Mouse (Mus musculus) MEL (cell line): ENCODE measurements around the gene Pxk. TPM values are rescaled to one million over a fixed set of nuclear protein-coding genes. Genes with fewer than 3 reads are reported as not detected.

Experiments used
- DNase-seq: peaks from one replicate; pipeline ENCODE4 v3.0.0; 2011; ENCODE audit warnings: low read depth, low spot score
- H3K27ac ChIP-seq: 2 replicates; pipeline ENCODE4 v1.5.1; 2012; ENCODE audit warnings: low read depth, mild to moderate bottlenecking, control low read depth, low read length, moderate library complexity; ENCODE audit not compliant: control insufficient read depth
- H3K27me3 ChIP-seq, 2 experiments: fragments of 150-350 bp in 1 of 2; sonication (generic) in 1 of 2; 2 replicates each; pipeline ENCODE4 v1.6.1; 2012; ENCODE audit warnings: low read length in 2 of 2, mild to moderate bottlenecking in 2 of 2, improper control_type of control experiment in 1 of 2, moderate library complexity in 1 of 2; ENCODE audit not compliant: insufficient read depth in 2 of 2, control insufficient read depth in 1 of 2
- H3K36me3 ChIP-seq, 2 experiments: 2 replicates each; pipeline ENCODE4 v1.6.1; 2012 to 2014; ENCODE audit warnings: low read length in 2 of 2, improper control_type of control experiment in 1 of 2, inconsistent platforms in 1 of 2, mild to moderate bottlenecking in 1 of 2; ENCODE audit not compliant: insufficient read depth in 2 of 2, control insufficient read depth in 1 of 2
- H3K4me1 ChIP-seq, 2 experiments: fragments of 150-350 bp in 1 of 2; sonication (generic) in 1 of 2; 2 replicates each; pipeline ENCODE4 v1.6.1; 2012; ENCODE audit warnings: low read length in 2 of 2, improper control_type of control experiment in 1 of 2, mild to moderate bottlenecking in 1 of 2; ENCODE audit not compliant: insufficient read depth in 2 of 2, control insufficient read depth in 1 of 2
- H3K4me3 ChIP-seq, 2 experiments: fragments of 150-350 bp in 1 of 2; sonication (generic) in 1 of 2; 2 replicates each; pipeline ENCODE4 v1.5.1; 2012; ENCODE audit warnings: low read depth in 2 of 2, low read length in 2 of 2, mild to moderate bottlenecking in 2 of 2, moderate library complexity in 2 of 2, control low read depth in 1 of 2, improper control_type of control experiment in 1 of 2; ENCODE audit not compliant: control insufficient read depth in 1 of 2, insufficient read depth in 1 of 2
- H3K79me2 ChIP-seq: 2 replicates; pipeline ENCODE4 v1.6.1; 2012; ENCODE audit warnings: mild to moderate bottlenecking, low read length, moderate library complexity; ENCODE audit not compliant: control insufficient read depth, poor library complexity, insufficient read depth
- H3K9ac ChIP-seq: 2 replicates; pipeline ENCODE4 v1.6.1; 2012; ENCODE audit warnings: low read depth, mild to moderate bottlenecking, control low read depth, low read length, moderate library complexity; ENCODE audit not compliant: control insufficient read depth, poor library complexity, severe bottlenecking
- H3K9me3 ChIP-seq: fragments of 150-350 bp; sonication (generic); replicated peaks from 2 replicates; pipeline ENCODE4 v1.6.1; 2012; ENCODE audit warnings: mild to moderate bottlenecking, low read length, improper control_type of control experiment, moderate library complexity; ENCODE audit not compliant: insufficient read depth
- BHLHE40 ChIP-seq: IDR thresholded peaks from 2 replicates; pipeline ENCODE4 v1.6.1; 2012; ENCODE audit warnings: low read depth, mild to moderate bottlenecking, inconsistent platforms, low read length, improper control_type of control experiment, borderline replicate concordance
- CHD1 ChIP-seq: IDR thresholded peaks from 2 replicates; pipeline ENCODE4 v1.6.1; 2012; ENCODE audit warnings: low read depth, mild to moderate bottlenecking, inconsistent platforms, low read length, improper control_type of control experiment
- CHD2 ChIP-seq: IDR thresholded peaks from 2 replicates; pipeline ENCODE4 v1.6.1; 2011; ENCODE audit warnings: low read length, improper control_type of control experiment
- ELF1 ChIP-seq: IDR thresholded peaks from 2 replicates; pipeline ENCODE4 v1.6.1; 2014; ENCODE audit warnings: low read depth, mild to moderate bottlenecking, inconsistent platforms, low read length, improper control_type of control experiment, moderate library complexity
- ETS1 ChIP-seq: IDR thresholded peaks from 2 replicates; pipeline ENCODE4 v1.6.1; 2012; ENCODE audit warnings: low read depth, mild to moderate bottlenecking, inconsistent platforms, low read length, improper control_type of control experiment, moderate library complexity
- GATA1 ChIP-seq: IDR thresholded peaks from 2 replicates; pipeline ENCODE4 v1.6.1; 2011; ENCODE audit warnings: low read depth, low read length, improper control_type of control experiment
- HCFC1 ChIP-seq: IDR thresholded peaks from 2 replicates; pipeline ENCODE4 v1.6.1; 2012; ENCODE audit warnings: low read depth, mild to moderate bottlenecking, inconsistent platforms, low read length, improper control_type of control experiment, moderate library complexity
- MAFK ChIP-seq: IDR thresholded peaks from 2 replicates; pipeline ENCODE4 v1.6.1; 2011; ENCODE audit warnings: low read depth, mild to moderate bottlenecking, low read length, improper control_type of control experiment, borderline replicate concordance
- MAZ ChIP-seq: IDR thresholded peaks from 2 replicates; pipeline ENCODE4 v1.6.1; 2012; ENCODE audit warnings: low read depth, mild to moderate bottlenecking, inconsistent platforms, low read length, improper control_type of control experiment
- MEF2A ChIP-seq: IDR thresholded peaks from 2 replicates; pipeline ENCODE4 v1.6.1; 2014; ENCODE audit warnings: low read depth, mild to moderate bottlenecking, inconsistent platforms, low read length, improper control_type of control experiment; ENCODE audit not compliant: poor library complexity, insufficient replicate concordance, severe bottlenecking; ENCODE audit errors: extremely low read depth
- MXI1 ChIP-seq: IDR thresholded peaks from 2 replicates; pipeline ENCODE4 v1.6.1; 2011; ENCODE audit warnings: mild to moderate bottlenecking, low read depth, low read length, improper control_type of control experiment
- MYB ChIP-seq: IDR thresholded peaks from 2 replicates; pipeline ENCODE4 v1.6.1; 2011; ENCODE audit warnings: mild to moderate bottlenecking, low read depth, low read length, improper control_type of control experiment
- MYC ChIP-seq: IDR thresholded peaks from 2 replicates; pipeline ENCODE4 v1.6.1; 2011; ENCODE audit warnings: low read depth, mild to moderate bottlenecking, low read length, improper control_type of control experiment, moderate library complexity
- NELFE ChIP-seq: IDR thresholded peaks from 2 replicates; pipeline ENCODE4 v1.6.1; 2011; ENCODE audit warnings: low read depth, low read length, improper control_type of control experiment
- NRF1 ChIP-seq: IDR thresholded peaks from 2 replicates; pipeline ENCODE4 v1.6.1; 2014; ENCODE audit warnings: low read depth, mild to moderate bottlenecking, inconsistent platforms, low read length, improper control_type of control experiment, moderate library complexity; ENCODE audit not compliant: poor library complexity, insufficient read depth, severe bottlenecking
- RCOR1 ChIP-seq: IDR thresholded peaks from 2 replicates; pipeline ENCODE4 v1.6.1; 2012; ENCODE audit warnings: low read depth, mild to moderate bottlenecking, inconsistent platforms, low read length, improper control_type of control experiment
- SMC3 ChIP-seq: IDR thresholded peaks from 2 replicates; pipeline ENCODE4 v1.6.1; 2011; ENCODE audit warnings: low read depth, low read length, improper control_type of control experiment
- TBP ChIP-seq: IDR thresholded peaks from 2 replicates; pipeline ENCODE4 v1.8.0; 2011; ENCODE audit warnings: low read depth, low read length, improper control_type of control experiment
- TCF12 ChIP-seq: IDR thresholded peaks from 2 replicates; pipeline ENCODE4 v1.6.1; 2014; ENCODE audit warnings: low read depth, mild to moderate bottlenecking, inconsistent platforms, low read length, improper control_type of control experiment, moderate library complexity
- UBTF ChIP-seq: IDR thresholded peaks from 2 replicates; pipeline ENCODE4 v1.6.1; 2012; ENCODE audit warnings: low read depth, mild to moderate bottlenecking, inconsistent platforms, low read length, improper control_type of control experiment, moderate library complexity, borderline replicate concordance; ENCODE audit not compliant: insufficient read depth
- ZC3H11A ChIP-seq: IDR thresholded peaks from 2 replicates; pipeline ENCODE4 v1.6.1; 2012; ENCODE audit warnings: low read depth, mild to moderate bottlenecking, inconsistent platforms, low read length, improper control_type of control experiment
- ZKSCAN1 ChIP-seq: IDR thresholded peaks from 2 replicates; pipeline ENCODE4 v1.6.1; 2012; ENCODE audit warnings: low read depth, mild to moderate bottlenecking, inconsistent platforms, low read length, improper control_type of control experiment, moderate library complexity
- polyA plus RNA-seq, 2 experiments: library from polyadenylated mRNA; stranded (reverse) in 1 of 2; unstranded in 1 of 2; fragments of >175 nt in 1 of 2; fragments of >200 nt in 1 of 2; gene quantifications; 2 replicates each; pipeline versions ENCODE4 v1.2.1 to v1.2.4; 2012; ENCODE audit warnings: low replicate concordance in 2 of 2, low read depth in 1 of 2; ENCODE audit not compliant: insufficient read length in 2 of 2, insufficient read depth in 1 of 2, missing spikeins in 1 of 2
- total RNA-seq: library from RNA; depleted of rRNA; stranded (reverse); fragments of 300-350 nt; gene quantifications from 2 replicates; pipeline ENCODE4 v1.2.3, GENCODE M21; 2012

Gene Pxk
- total and polyA plus RNA-seq, 3 experiments, result 5.9 to 12.9 TPM; not detected in 1

GRCm38 (mm10) chr14:8049334-8049733, 48.7 kb upstream of the Pxk start:
- Histone ChIP-seq H3K4me1 (no peaks in the 10 kb centered on the region), H3K27ac (no peak overlapping the region), H3K27me3 (no peaks in the 10 kb centered on the region; a peak in 1 of 4 replicates), H3K9ac (no peak overlapping the region), H3K9me3 (no peaks in the 10 kb centered on the region), H3K36me3 (no peaks in the 10 kb centered on the region), H3K79me2 (no peaks in the 10 kb centered on the region), H3K4me3 (no peak overlapping the region)
- DNase-seq, result no peak
- TF ChIP-seq BHLHE40, result no peak
- TF ChIP-seq NELFE, result no peak
- TF ChIP-seq MAZ, result no peak
- no peak for TF ChIP-seq HCFC1
- TF ChIP-seq ZKSCAN1, result no peak
- TF ChIP-seq MYB, result no peak
- no peak for TF ChIP-seq ETS1
- TF ChIP-seq SMC3, result no peak
- no peak for TF ChIP-seq ELF1
- no peak for TF ChIP-seq MEF2A
- no peak for TF ChIP-seq MYC
- no peak for TF ChIP-seq RCOR1
- no peak for TF ChIP-seq CHD1
- no peak for TF ChIP-seq TCF12
- TF ChIP-seq TBP, result no peak

- Histone ChIP-seq H3K4me3 (no peak overlapping the region), H3K9me3 (no peaks in the 10 kb centered on the region), H3K36me3 (no peaks in the 10 kb centered on the region), H3K9ac (no peak overlapping the region), H3K27me3 (no peaks in the 10 kb centered on the region; a peak in 1 of 4 replicates), H3K4me1 (no peaks in the 10 kb centered on the region), H3K27ac (no peak overlapping the region), H3K79me2 (no peaks in the 10 kb centered on the region)
- TF ChIP-seq ZC3H11A (no peak), NELFE (no peak), UBTF (no peak), GATA1 (no peak), BHLHE40 (no peak), MXI1 (no peak), NRF1 (no peak), CHD2 (no peak), MAFK (no peak)
- no peak for DNase-seq
Observed at GRCm38 (mm10) chr14:8051869-8052268, 46.1 kb upstream of the Pxk start.
